Mouse (Mus musculus) splenic B cell, adult 2 months (primary cell): Measurements from ENCODE around the gene Vapb.

Source experiments
- DNase-seq: peaks from one replicate; pipeline ENCODE4 v3.0.0-alpha.2; 2011; ENCODE audit warnings: low read depth, low spot score
- H3K27me3 ChIP-seq: 2 replicates; pipeline ENCODE4 v1.6.1; 2012; ENCODE audit warnings: mild to moderate bottlenecking, low read length, moderate library complexity, mixed read lengths; ENCODE audit not compliant: control insufficient read depth, poor library complexity, insufficient read depth, severe bottlenecking
- H3K36me3 ChIP-seq: 2 replicates; pipeline ENCODE4 v1.6.1; 2012; ENCODE audit warnings: mild to moderate bottlenecking, low read length, moderate library complexity, mixed read lengths; ENCODE audit not compliant: control insufficient read depth, poor library complexity, insufficient read depth, severe bottlenecking

Vapb gene

DNA sequence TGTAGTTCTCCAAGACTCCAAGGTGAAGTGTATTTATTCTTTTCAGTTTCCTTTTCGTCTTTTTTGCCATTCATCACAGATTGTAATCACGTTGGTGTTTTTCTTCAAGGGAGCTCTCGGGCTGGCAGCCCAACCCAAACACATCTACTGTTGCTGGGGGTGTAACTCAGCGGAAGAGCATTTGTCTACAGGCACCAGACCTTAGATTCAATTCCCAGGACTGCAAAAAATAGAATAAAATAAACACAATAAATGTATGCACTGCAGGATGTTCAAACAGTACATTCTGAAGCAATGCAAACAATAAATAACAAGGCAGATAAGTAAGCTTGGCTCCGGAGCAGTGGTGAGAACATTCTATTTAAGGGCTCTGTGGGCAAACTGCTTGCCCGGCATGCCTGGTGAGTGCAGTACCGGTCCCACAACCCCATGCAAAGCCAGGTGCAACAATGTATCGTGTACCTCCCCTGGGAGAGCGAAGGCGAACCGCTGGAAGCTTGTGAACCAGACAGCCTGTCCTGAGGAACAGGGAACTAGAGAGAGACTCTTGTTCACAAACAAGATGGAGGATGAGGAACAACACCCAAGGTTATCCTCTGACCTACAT is 15.0 kb upstream of the Vapb start:
- no peaks in the 10 kb centered on the region for H3K36me3 ChIP-seq
- DNase-seq, result no peak
- no peaks in the 10 kb centered on the region for H3K27me3 ChIP-seq

DNA sequence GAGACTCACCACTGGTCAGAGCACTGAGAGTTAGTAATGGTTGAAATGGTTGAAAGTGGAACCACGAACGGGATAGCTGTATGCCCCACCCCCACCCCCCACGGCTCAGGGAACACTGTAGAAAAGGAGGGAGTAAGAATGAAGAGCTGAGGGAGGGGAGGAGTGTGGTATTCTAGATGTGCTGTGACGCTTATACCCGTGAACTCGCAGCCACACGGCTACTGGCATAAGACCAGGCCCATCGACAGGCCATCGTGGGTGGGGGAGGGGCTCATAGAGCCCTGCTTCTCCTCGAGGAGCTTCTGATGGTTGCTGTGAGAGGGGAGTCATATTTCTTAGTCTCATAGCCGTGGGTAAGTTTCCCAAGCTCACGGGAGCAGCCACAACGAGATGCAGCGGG is 12.9 kb upstream of the Vapb start:
- Histone ChIP-seq H3K27me3 (no peaks in the 10 kb centered on the region), H3K36me3 (no peaks in the 10 kb centered on the region)
- DNase-seq, result no peak

DNA sequence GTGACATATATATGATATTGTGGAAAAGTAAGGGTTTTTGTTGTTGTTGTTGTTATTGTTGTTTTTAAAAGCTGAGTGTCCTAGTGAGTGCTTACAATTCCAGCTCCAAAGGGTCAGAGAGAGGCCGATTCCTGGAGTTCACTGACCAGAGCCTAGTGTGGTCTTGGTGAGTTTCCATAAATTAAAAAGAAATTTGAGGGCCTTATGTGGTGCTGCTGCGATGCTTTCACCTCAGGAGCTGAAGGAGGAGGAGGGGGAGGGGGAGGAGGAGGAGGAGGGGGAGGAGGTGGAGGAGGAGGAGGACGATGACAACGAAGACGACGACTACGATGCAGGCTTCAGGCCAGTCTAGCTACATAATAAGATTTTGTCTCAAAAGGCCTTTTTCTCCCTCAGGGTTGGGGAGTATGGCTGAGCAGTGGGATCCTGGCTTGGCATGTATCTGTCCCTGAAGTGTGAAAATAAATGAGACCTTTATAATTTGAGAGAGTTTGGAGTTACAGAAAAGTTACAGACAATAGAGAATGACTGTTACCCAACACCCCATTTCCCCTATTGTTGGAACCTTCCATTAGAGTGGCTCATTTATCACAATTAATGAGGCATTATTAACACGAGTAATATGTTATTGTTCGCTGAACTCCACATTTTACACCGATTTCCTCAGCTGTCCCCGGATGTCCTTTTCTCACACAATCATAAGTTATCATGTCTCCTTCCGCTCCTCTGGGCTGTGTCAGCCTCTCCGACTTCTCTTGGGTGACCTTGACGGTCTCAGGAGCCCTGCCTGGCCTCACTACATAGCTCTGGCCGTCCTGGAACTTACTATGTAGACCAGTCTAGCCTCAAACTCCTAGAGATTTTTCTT is 12.1 kb upstream of the Vapb start:
- no peaks in the 10 kb centered on the region for H3K27me3 ChIP-seq
- DNase-seq, result no peak
- H3K36me3 ChIP-seq, result no peaks in the 10 kb centered on the region

DNA sequence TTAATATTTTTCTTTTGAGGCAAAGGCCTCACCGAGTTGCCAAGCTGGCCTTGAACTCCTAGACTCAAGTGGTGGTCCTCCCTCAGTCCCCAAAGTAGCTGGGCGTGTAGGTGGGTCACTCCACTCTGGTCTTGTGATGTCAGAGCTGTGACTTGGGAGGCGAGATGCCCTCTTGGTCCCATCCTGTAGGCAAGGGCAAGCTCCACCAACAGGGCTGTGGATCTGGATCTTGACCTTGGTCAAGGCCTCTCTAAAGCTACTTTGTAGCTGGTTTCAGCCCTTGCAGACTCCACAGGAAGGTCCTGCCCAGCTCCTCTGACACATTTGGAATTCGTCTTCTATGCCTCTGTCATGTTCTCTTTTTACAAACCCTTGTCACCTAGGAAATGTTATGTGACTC is 11.5 kb upstream of the Vapb start:
- H3K27me3 ChIP-seq, result no peaks in the 10 kb centered on the region
- no peaks in the 10 kb centered on the region for H3K36me3 ChIP-seq
- no peak for DNase-seq

DNA sequence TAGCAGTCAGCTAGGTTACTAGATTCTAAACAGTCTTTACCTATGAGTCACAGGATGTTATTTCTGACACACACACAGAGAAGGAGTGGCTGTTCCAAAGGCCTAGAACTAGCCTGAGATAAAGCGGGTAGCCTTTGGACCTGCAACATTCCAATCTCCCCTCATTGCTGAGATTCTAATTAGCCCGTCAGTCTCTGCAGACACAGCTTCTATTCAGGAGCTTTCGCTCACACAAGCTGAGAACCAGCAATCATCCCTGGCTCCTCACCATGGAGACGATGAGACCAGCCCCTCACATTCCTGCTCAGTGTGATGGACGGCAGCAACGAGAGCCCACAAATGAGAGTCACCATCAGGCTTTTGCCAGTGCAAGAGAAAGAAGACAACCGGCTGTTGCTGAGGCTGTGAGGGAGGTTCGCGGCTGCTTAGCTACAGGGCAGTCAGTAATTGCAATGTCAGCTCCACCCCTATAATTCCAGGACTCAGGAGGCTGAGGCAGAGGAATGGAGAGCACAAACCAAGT is 6.8 kb upstream of the Vapb start:
- Histone ChIP-seq H3K36me3 (no peaks in the 10 kb centered on the region), H3K27me3 (no peaks in the 10 kb centered on the region)
- DNase-seq, result no peak

DNA sequence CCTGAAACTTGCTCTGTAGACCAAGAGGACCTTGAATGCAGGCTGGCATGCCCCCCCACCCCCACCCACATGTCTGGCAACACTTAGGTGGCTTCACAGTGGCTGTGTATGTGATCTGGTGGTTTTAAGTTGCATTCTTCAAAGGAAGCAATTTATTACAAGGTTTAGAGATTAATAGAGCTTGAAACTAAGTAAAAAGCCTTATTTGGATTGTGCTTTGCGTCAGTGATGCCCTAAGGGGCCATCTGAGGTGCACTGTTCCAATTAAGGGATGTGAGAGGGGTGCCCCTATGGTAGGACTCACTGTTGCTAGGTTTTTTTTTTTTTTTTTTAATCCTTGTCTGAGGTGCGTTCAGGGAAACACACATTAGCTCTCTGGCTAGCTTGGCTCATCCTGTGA is 2.9 kb upstream of the Vapb start:
- no peaks in the 10 kb centered on the region for H3K36me3 ChIP-seq

DNA sequence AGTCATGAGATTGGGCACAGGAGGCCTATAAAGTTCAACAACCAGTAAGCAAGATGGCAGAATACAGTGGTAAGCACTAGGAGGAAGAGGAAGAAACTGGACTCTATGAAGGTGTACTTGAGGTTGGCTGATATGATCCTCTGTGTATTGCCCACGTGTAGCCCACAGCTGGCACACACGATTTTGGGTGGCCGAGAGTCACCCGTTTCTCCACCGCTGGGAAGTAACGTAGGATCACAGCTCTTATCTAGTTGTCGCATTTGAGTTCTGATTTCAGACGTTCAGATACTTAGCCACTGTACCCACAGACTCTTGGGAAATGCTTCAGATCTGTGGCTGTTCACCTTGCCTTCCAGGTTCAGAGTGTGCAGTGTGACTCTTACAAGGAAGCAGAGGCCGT is 921 bp downstream of the Vapb start:
- no peak for DNase-seq
- no peaks in the 10 kb centered on the region for H3K36me3 ChIP-seq
- no peaks in the 10 kb centered on the region for H3K27me3 ChIP-seq

More for the DNA sequence above, 2.9 kb upstream of the Vapb start:
- DNase-seq, result no peak
- no peaks in the 10 kb centered on the region for H3K27me3 ChIP-seq

DNA sequence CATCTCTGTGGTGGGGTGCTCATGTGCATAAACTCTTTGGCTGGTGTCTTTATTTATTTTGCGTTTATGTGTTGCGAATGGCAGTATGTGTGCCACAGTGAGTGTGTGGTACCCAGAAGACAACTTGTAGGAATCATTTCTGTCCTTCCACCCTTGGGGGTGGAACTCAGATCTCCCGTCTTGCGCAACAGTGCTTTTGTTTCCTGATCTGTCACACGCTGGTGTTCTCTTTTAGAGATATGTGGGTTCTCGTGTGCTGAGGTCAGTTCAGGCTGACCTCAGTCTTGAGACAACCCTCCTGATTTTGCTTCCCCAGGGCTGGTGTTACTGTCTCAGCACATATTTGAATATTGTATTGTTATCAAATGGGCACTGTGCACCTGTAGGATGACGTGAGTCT is 1.8 kb downstream of the Vapb start:
- no peaks in the 10 kb centered on the region for H3K36me3 ChIP-seq
- H3K27me3 ChIP-seq, result no peaks in the 10 kb centered on the region
- no peak for DNase-seq

DNA sequence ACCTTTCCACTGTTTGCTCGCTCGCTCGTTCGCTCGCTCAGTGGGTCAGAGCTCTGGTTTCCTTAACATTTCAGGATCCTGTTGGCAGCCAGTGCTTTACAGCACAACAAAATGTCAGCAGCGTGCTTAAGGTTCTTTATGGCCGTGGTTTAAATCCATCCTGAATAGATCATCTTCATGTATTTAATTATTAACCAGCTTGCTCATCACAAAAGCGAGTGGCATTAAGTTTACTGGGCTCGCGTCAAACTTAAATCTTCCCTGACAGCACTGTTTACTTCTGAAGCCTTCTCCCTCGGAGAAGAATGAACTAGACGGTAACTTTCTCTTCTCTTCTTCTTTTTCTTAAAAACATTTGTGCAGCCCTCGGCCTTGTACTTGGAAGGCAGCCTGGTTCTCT is 4.8 kb downstream of the Vapb start:
- no peak for DNase-seq
- Histone ChIP-seq H3K36me3 (no peaks in the 10 kb centered on the region), H3K27me3 (no peaks in the 10 kb centered on the region)

DNA sequence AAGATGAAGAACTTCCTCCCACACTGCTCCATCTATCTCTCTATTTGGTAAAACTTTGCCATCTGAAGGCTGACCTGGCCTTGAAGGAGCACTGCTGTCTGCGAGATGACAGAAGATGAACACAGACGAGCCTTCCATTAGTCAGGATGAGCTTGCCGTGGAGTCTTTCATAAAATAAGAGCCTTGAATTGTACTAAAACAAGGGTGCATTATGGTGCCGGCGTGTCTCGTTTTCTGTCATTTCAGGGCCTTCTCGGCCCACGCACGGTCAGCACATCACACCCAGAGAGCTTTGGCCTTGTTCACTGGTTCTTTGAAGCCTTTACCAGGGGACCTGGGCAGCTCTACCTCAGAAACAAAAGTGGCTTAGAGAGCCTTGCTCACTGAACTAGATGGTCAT is 5.4 kb downstream of the Vapb start:
- no peak for DNase-seq
- H3K27me3 ChIP-seq, result no peaks in the 10 kb centered on the region
- H3K36me3 ChIP-seq, result no peaks in the 10 kb centered on the region

DNA sequence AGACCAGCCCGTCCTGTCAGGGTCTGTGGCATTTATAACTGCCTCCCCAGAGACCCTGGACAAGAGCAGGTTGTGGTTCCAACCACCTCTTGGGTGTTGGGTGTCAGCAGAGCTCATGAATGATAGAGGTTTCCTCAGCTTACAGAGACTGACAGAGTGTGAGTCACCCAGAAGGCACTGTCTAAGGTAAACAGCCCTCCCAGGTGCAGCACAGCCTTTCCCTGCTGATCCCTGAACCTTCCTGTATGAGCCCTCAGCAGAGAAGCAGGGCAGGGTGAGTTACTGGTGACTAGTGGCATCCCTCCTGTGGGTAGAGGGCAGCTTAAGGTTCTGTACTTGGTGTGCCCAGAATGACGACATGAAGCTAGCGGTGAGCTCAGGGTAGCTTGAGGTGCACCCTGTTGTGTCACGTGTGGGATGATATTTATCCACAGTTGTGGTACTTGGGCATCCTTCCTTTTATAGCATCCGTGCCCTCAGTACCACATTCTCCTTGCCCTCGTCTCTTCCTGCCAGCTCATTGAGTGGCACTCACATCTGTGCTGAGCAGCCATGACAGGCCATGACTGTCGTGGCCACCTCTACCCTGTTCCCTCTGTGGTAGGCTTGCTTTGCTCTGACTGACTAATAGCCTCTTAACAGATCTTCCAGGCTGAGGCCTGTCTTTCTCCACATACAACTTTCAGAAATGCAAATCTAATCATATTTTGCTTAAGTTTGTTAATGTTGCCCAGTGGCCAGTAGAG is 6.9 kb downstream of the Vapb start:
- H3K27me3 ChIP-seq, result no peaks in the 10 kb centered on the region
- no peaks in the 10 kb centered on the region for H3K36me3 ChIP-seq
- no peak for DNase-seq

DNA sequence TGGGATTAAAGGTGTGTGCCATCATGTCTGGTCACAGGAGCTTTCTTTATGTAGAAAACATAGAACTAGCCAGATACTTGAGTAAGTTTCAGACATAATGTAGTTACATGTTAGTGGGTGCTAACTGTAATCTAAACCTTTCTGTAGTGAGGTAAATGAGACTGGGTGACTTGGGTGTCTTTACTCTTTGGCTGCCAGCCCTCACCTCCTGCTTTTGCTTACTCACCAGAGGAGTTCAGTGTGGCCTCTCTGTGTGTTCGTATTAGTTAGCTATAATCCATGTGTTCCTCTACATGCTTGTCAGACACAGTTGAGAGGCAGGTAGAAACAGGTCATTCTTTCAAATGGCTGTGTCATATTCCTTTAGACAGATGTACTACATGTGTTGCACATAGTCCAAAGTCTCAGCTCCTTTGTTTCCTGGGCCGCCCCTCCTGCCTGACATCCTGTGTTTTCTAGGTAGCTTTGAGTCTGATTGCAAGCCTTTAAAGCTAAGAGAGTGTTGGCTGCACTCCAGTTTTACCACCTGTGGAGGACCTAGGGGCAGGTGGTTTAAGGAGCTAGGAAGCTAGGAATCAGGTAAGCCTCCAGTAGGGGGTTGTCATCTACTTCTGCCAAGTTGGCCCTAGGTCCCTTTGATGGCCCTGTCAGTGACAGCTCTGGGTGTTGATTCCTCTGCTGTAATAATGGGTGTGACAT is 11.8 kb downstream of the Vapb start:
- DNase-seq, result no peak
- H3K36me3 ChIP-seq, result 0 out of 2 replicates have a peak, but pooled peaks cover 2% of the 10 kb centered on the region
- H3K27me3 ChIP-seq, result no peaks in the 10 kb centered on the region

DNA sequence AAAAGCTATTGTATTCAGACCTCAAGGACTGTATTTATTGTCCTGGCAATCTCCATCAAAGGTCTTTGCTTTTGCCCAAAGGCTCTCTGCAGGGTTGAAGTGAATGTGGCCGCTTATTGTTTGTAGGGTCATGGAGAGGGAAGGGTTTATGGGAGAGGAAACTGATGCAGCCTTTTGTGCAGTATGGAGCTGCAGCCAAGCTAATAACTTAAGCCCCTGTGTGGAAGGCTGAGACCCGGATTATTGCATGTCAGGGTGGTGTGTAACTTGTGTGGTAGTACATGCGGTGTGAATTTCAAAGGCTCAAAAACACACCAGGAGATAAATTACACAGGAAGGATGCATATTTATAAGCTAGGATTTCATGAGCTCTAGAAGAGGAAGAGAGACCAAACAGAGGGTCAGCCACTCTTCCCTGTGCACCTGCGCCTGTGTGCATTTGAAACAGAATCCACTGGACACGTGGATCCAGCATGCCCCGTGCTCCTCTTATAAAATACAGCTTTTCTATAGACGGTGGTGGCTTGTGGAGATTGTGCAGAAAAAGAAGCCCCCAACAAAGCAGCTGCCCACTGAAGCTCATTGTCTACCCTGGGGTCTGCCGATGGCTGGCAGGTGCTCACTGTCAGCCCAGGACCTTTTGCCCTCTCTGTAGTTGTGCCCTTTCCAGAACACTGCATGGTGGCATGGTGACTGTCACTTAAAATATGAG is 18.3 kb downstream of the Vapb start:
- DNase-seq, result no peak
- Histone ChIP-seq H3K36me3 (no peaks in the 10 kb centered on the region), H3K27me3 (no peaks in the 10 kb centered on the region)

DNA sequence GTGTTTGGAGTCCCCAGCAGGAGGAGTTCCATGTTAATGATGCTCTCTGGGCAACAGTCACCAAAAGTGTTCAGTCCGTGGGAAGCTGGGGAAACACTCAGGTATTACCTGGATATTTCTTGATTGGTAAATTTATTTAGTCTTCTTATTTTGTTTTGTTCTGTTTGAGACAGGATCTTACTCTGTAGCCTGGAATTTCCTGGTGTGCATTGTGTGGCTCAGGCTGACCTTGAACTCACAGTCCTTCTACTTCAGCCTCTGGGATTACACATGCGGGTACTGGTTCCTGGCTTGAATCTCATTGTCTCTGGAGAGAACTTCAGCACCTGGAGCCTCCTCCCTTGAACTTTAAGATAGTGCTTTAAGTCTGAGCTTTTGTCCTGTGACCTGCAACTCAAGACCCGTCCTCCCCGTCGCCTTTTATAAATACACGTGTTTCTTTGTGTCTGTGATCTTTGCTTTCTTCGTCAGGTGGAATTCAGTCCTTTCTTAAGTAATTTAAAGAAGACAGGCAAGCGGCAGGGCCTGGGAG is 20.4 kb downstream of the Vapb start:
- H3K36me3 ChIP-seq, result 0 out of 2 replicates have a peak, but pooled peaks cover 2% of the 10 kb centered on the region
- H3K27me3 ChIP-seq, result no peaks in the 10 kb centered on the region
- no peak for DNase-seq
